Mouse (Mus musculus): ENCODE data around the gene Gapt. TPM values are rescaled to one million over a fixed set of nuclear protein-coding genes. Genes with fewer than 3 reads are reported as not detected.

Gapt gene
- polyA plus RNA-seq, 1 experiment from 2014 or later, result 0.55 TPM

DNA sequence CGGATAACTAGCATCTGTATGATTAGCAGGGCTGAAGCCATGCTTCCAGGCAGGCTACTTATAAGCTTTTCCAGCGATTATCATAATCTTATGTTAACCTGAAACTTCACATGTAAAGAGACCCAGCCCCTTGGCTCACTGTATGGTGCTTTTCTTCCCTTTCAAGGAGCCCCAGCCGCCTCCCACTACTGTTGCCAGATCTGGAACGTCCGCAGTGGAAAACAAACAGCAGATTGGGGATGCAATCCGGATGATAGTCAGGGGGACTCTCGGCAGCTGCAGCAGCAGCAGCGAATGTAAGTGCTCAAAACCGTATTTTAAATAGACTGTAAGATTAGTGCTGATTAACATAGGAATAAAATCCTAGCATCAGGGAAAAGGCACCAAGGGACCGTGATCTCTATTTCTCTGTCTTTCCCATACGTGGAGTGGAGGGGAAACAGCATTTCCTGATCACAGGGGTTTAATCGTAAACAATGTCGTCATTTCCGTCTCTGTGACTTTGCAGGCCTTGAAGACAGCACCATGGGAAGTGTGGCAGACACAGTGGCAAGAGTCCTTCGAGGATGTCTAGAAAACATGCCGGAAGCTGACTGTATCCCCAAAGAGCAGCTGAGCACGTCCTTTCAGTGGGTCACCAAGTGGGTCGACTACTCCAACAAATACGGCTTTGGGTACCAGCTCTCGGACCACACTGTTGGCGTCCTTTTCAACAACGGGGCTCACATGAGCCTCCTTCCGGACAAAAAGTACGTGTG, 41.7 kb upstream of the Gapt start:
- H3K27ac ChIP-seq (ENCODE audit: low read length), result peak overlapping the region; percentile 59
- TF ChIP-seq EP300 (IDR thresholded peaks at IDR 0.05), result peak; percentile 56; the same call in 1 of the 2 replicates
- no peak for TF ChIP-seq CTCF (IDR thresholded peaks at IDR 0.05)
- 46% methylated on average over 24 of the region's 24 CpGs for WGBS
- no peaks in the 10 kb centered on the region for H3K4me1 ChIP-seq (ENCODE audit: insufficient read depth, low read depth, low read length)
- ATAC-seq (no peak), DNase-seq (ENCODE audit: low spot score) (peak; percentile 68)
- peak overlapping the region; percentile 37 for H3K9ac ChIP-seq (replicated peaks; ENCODE audit: low read depth)
- no peaks in the 10 kb centered on the region for H3K27me3 ChIP-seq (replicated peaks; ENCODE audit: insufficient read depth, low read length)
- H3K9me3 ChIP-seq (ENCODE audit: low read length), result no peaks in the 10 kb centered on the region
- peaks cover 29% of the 10 kb centered on the region for H3K36me3 ChIP-seq (ENCODE audit: insufficient read depth, low read length)
- H3K4me3 ChIP-seq (ENCODE audit: low read depth, low read length), result peak overlapping the region; percentile 87
- H3K4me2 ChIP-seq (replicated peaks; ENCODE audit: low read depth, low read length), result peak overlapping the region; percentile 46

DNA sequence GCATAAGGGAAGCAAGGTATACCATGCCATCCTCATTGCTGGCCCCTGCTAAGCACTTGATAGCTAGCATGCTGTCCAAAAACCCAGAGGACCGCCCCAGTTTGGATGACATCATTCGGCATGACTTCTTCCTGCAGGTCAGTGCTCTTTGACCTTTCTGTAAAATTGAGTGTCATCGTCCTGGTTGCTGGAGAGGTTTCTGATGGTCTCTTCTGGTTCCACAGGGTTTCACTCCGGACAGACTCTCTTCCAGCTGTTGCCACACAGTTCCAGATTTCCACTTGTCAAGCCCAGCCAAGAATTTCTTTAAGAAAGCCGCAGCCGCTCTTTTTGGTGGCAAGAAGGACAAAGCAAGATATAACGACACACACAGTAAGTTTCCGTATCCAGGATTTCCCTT, 40.8 kb upstream of the Gapt start:
- TF ChIP-seq CTCF (IDR thresholded peaks at IDR 0.05) (no peak), EP300 (IDR thresholded peaks at IDR 0.05) (no peak)
- DNase-seq (ENCODE audit: low spot score) (peak; percentile 64), ATAC-seq (no peak)
- peak overlapping the region; percentile 92; the same call in 1 of the 2 replicates for H3K9ac ChIP-seq (replicated peaks; ENCODE audit: low read depth)
- H3K27me3 ChIP-seq (replicated peaks; ENCODE audit: insufficient read depth, low read length), result no peaks in the 10 kb centered on the region
- H3K27ac ChIP-seq (ENCODE audit: low read length), result peak overlapping the region; percentile 59
- peak overlapping the region; percentile 87 for H3K4me3 ChIP-seq (ENCODE audit: low read depth, low read length)
- H3K4me1 ChIP-seq (ENCODE audit: insufficient read depth, low read depth, low read length), result no peaks in the 10 kb centered on the region
- no peaks in the 10 kb centered on the region for H3K9me3 ChIP-seq (ENCODE audit: low read length)
- peaks cover 29% of the 10 kb centered on the region for H3K36me3 ChIP-seq (ENCODE audit: insufficient read depth, low read length)
- 41% methylated on average over 8 of the region's 8 CpGs for WGBS
- H3K4me2 ChIP-seq (replicated peaks; ENCODE audit: low read depth, low read length), result peak overlapping the region; percentile 46

DNA sequence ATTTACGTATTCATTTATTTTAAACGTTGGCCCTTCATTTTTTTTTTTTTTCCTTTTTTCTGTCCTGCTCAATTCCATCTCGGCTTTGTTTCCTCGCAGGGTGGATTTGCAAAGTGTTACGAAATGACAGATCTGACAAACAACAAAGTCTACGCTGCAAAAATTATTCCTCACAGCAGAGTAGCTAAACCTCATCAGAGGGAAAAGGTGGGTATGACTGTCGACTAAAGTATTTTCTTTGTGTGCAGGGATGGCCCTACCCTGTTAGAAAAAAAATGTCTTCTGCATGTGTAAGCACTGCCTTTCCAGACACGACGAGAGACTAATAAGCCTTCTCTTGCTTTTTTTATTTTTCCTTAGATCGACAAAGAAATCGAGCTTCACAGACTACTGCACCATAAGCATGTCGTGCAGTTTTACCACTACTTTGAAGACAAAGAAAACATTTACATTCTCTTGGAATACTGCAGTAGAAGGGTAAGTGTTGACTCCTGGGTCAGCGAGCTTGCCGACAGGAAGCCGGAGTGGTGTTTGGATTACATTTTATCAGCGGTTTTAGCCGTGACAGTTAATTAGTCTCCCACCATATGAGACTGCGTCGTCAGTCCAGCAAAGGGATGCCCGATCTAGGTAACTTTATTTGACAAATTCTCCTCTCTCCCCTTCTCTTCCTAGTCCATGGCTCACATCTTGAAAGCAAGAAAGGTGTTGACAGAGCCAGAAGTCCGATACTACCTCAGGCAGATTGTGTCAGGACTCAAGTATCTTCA, 39.1 kb upstream of the Gapt start:
- H3K4me2 ChIP-seq (replicated peaks; ENCODE audit: low read depth, low read length), result peak overlapping the region; percentile 95
- ATAC-seq (no peak), DNase-seq (ENCODE audit: low spot score) (peak; percentile 54)
- peak overlapping the region; percentile 92 for H3K9ac ChIP-seq (replicated peaks; ENCODE audit: low read depth)
- H3K4me1 ChIP-seq (ENCODE audit: insufficient read depth, low read depth, low read length), result no peaks in the 10 kb centered on the region
- H3K27ac ChIP-seq (ENCODE audit: low read length), result peak overlapping the region; percentile 96
- H3K9me3 ChIP-seq (ENCODE audit: low read length), result no peaks in the 10 kb centered on the region
- peak overlapping the region; percentile 87 for H3K4me3 ChIP-seq (ENCODE audit: low read depth, low read length)
- TF ChIP-seq EP300 (IDR thresholded peaks at IDR 0.05) (no peak), CTCF (IDR thresholded peaks at IDR 0.05) (no peak)
- H3K36me3 ChIP-seq (ENCODE audit: insufficient read depth, low read length), result peaks cover 25% of the 10 kb centered on the region
- WGBS, result 2% methylated on average over 21 of the region's 21 CpGs
- no peaks in the 10 kb centered on the region for H3K27me3 ChIP-seq (replicated peaks; ENCODE audit: insufficient read depth, low read length)

DNA sequence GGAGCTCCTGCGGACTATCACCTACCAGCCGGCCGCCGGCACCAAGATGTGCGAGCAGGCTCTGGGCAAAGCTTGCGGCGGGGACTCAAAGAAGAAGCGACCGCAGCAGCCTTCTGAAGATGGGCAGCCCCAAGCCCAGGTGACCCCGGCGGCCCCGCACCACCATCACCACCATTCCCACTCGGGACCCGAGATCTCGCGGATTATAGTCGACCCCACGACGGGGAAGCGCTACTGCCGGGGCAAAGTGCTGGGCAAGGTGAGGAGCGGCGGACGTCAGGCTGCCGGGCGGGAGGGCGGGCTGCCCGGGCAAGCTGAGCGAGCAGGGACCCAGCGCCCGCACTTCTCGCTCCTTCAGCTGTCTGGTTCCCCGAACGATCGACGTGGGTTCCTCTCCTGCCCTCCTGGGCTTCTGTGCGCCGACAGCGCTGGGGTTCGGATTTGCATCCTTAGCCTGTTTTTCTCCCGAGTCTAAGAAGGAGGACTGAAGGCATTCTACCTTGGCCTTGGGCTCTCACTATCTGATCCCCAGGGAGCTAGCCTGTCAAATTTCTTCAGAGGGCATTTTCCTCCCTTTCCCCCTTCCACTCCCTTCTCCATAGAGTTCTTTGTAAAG, 38.3 kb upstream of the Gapt start:
- Histone ChIP-seq H3K4me2 (replicated peaks; ENCODE audit: low read depth, low read length) (peak overlapping the region; percentile 95), H3K9ac (replicated peaks; ENCODE audit: low read depth) (peak overlapping the region; percentile 92), H3K36me3 (ENCODE audit: insufficient read depth, low read length) (peaks cover 20% of the 10 kb centered on the region), H3K27ac (ENCODE audit: low read length) (peak overlapping the region; percentile 96), H3K4me1 (ENCODE audit: insufficient read depth, low read depth, low read length) (no peaks in the 10 kb centered on the region), H3K9me3 (ENCODE audit: low read length) (no peaks in the 10 kb centered on the region), H3K27me3 (replicated peaks; ENCODE audit: insufficient read depth, low read length) (no peaks in the 10 kb centered on the region), H3K4me3 (ENCODE audit: low read depth, low read length) (peak overlapping the region; percentile 87)
- DNase-seq (ENCODE audit: low spot score), result peak; percentile 49
- TF ChIP-seq CTCF (IDR thresholded peaks at IDR 0.05), result no peak
- no peak for TF ChIP-seq EP300 (IDR thresholded peaks at IDR 0.05)
- peak; percentile 17 for ATAC-seq
- under 1% methylated on average over 36 of the region's 41 CpGs for WGBS

DNA sequence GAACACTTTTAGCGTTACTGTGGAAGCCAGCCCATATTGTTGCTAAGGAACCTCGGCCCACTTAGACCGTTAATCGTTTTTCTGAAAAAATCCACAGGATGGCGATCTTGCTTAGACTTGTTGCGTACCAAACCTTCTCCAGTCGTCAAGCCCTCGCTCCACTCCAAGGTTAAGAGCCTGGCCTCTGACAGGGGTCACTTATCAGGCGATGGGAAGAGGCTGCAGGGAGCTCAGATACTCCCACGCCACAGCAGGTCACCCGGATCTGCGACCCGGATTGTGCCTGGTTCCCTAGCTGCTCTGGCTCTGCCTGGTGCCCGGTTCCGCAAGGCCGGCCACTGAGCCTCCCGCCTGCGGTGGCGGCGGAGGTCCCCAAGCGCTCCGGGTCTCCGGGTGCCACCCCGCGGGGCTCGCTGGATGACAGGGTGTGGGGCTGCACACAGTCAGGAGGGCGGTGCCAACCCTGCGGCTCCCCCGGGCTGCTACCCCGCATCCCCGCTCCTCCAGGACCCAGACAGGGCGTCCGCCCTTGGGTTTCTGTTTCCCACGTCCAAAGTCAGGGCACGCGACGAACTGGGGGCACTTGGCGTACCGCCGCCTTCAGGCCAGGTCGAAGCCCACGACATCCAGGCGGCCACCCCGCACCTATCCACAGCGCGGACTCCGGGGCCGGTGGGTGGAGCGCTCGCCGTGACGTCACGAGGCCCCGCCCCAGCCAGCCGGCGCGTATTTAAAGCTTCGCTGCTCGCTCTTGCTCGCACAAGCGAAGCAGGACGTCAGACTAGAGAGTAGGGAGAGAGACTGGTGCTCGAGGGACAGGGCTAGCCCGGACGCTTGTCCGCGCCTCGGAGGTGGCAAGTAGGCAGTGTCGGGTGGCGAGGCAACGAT, 37.5 kb upstream of the Gapt start, which contains the start of gene Plk2:
Gene Plk2, plus strand, starts transcription at position 756 of the 888 bp plus-strand sequence.
- Histone ChIP-seq H3K9ac (replicated peaks; ENCODE audit: low read depth) (peak within 1 kb of the TSS; percentile 92), H3K4me3 (ENCODE audit: low read depth, low read length) (peak within 1 kb of the TSS; percentile 87), H3K4me2 (replicated peaks; ENCODE audit: low read depth, low read length) (peak within 1 kb of the TSS; percentile 95), H3K27me3 (replicated peaks; ENCODE audit: insufficient read depth, low read length) (no peaks in the 10 kb centered on the region), H3K9me3 (ENCODE audit: low read length) (no peaks in the 10 kb centered on the region), H3K36me3 (ENCODE audit: insufficient read depth, low read length) (peaks cover 19% of the 10 kb centered on the region), H3K4me1 (ENCODE audit: insufficient read depth, low read depth, low read length) (no peaks in the 10 kb centered on the region), H3K27ac (ENCODE audit: low read length) (peak within 1 kb of the TSS; percentile 96)
- ATAC-seq, result peak; percentile 93
- TF ChIP-seq EP300 (IDR thresholded peaks at IDR 0.05) (0 out of 2 replicates have a peak, but pooled peaks have one; percentile 26), CTCF (IDR thresholded peaks at IDR 0.05) (peak; percentile 79)
- 0% methylated on average over 65 of the region's 71 CpGs for WGBS
- DNase-seq (ENCODE audit: low spot score), result peak; percentile 97

Measured in lung, postnatal 0 days (tissue).